Mouse (Mus musculus) frontal cortex, postnatal 10 days (tissue): ENCODE results near the gene Cdkl5.

Experiments
- DNase-seq, 2 experiments: peaks; one replicate each; pipeline ENCODE4 v3.0.0; 2022; ENCODE audit warnings: low spot score in 2 of 2, mixed read lengths in 1 of 2

The Cdkl5 gene

GRCm38 (mm10) chrX:160735650-160736049 lies 258.9 kb downstream of the Cdkl5 start, which contains the start of gene Ppef1:
TSS of gene Ppef1 (minus strand) at chrX:160735765.
- DNase-seq, result no peak
